Mouse (Mus musculus): Measurements from ENCODE around the gene Astn2. TPM values are rescaled to one million over a fixed set of nuclear protein-coding genes. Genes with fewer than 3 reads are reported as not detected.

Astn2 gene
- polyA plus RNA-seq, 1 experiment from 2014 or later = 1.1 TPM

GRCm38 (mm10) chr4:66157439-66158113 is 246.8 kb downstream of the Astn2 start:
- Histone ChIP-seq H3K27me3 (no peaks in the 10 kb centered on the region), H3K4me1 (no peaks in the 10 kb centered on the region), H3K4me3 (no peak overlapping the region), H3K27ac (no peak overlapping the region), H3K9ac (no peak overlapping the region), H3K9me3 (no peaks in the 10 kb centered on the region), H3K4me2 (no peak overlapping the region), H3K36me3 (no peaks in the 10 kb centered on the region)
- ATAC-seq (ENCODE audit: insufficient number of reproducible peaks, insufficient read depth, low FRiP score, low TSS enrichment, low read depth) = no peak
- WGBS = 71% methylated on average over 3 of the region's 3 CpGs

GRCm38 (mm10) chr4:66146546-66146945 is 257.9 kb downstream of the Astn2 start:
- Histone ChIP-seq H3K4me2 (no peak overlapping the region), H3K36me3 (no peaks in the 10 kb centered on the region), H3K9ac (no peak overlapping the region), H3K27me3 (no peaks in the 10 kb centered on the region), H3K9me3 (no peaks in the 10 kb centered on the region), H3K4me3 (no peak overlapping the region), H3K4me1 (no peaks in the 10 kb centered on the region), H3K27ac (no peak overlapping the region)
- WGBS = 87% methylated on average over 5 of the region's 5 CpGs
- ATAC-seq (ENCODE audit: insufficient number of reproducible peaks, insufficient read depth, low FRiP score, low TSS enrichment, low read depth) = no peak

DNA sequence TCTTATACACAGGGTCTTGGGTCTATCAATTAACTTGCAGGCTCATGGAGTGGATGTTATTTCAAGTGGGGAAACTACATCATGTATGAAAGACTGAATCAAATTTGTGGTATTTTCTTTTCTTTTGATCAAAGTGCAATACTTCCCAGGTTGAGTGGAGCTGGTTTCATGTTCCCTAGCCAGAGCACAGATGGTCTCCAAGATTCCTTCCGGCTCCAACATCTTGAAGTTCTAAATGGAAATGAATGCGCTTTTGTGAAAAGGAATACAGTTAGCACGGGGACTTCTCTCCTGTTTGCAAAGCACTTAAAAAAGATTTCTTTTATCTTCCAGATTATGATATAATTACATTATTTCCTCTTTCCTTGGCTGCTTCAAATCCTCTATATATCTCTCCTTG is 278.2 kb downstream of the Astn2 start:
- Histone ChIP-seq H3K27me3 (no peaks in the 10 kb centered on the region), H3K27ac (no peak overlapping the region), H3K9me3 (no peaks in the 10 kb centered on the region), H3K4me1 (no peaks in the 10 kb centered on the region), H3K4me3 (no peak overlapping the region), H3K4me2 (no peak overlapping the region), H3K36me3 (no peaks in the 10 kb centered on the region), H3K9ac (no peak overlapping the region)
- WGBS = 50% methylated on average over 3 of the region's 3 CpGs
- ATAC-seq (ENCODE audit: insufficient number of reproducible peaks, insufficient read depth, low FRiP score, low TSS enrichment, low read depth) = no peak

GRCm38 (mm10) chr4:66122766-66123358 is 281.5 kb downstream of the Astn2 start:
- no peaks in the 10 kb centered on the region for H3K9me3 ChIP-seq
- 84% methylated on average over 7 of the region's 7 CpGs for WGBS
- ATAC-seq (ENCODE audit: insufficient number of reproducible peaks, insufficient read depth, low FRiP score, low TSS enrichment, low read depth) = no peak
- H3K27ac ChIP-seq = no peak overlapping the region
- no peak overlapping the region for H3K4me2 ChIP-seq
- H3K9ac ChIP-seq = no peak overlapping the region
- H3K4me3 ChIP-seq = no peak overlapping the region
- no peaks in the 10 kb centered on the region for H3K4me1 ChIP-seq
- H3K27me3 ChIP-seq = no peaks in the 10 kb centered on the region
- H3K36me3 ChIP-seq = no peaks in the 10 kb centered on the region

GRCm38 (mm10) chr4:66114243-66114642 is 290.2 kb downstream of the Astn2 start:
- Histone ChIP-seq H3K27ac (no peak overlapping the region), H3K4me1 (no peaks in the 10 kb centered on the region), H3K36me3 (no peaks in the 10 kb centered on the region), H3K4me2 (no peak overlapping the region), H3K27me3 (no peaks in the 10 kb centered on the region), H3K9me3 (no peaks in the 10 kb centered on the region), H3K4me3 (no peak overlapping the region), H3K9ac (no peak overlapping the region)
- no peak for ATAC-seq (ENCODE audit: insufficient number of reproducible peaks, insufficient read depth, low FRiP score, low TSS enrichment, low read depth)
- WGBS = 79% methylated on average over 2 of the region's 2 CpGs

GRCm38 (mm10) chr4:66102037-66102436 is 302.4 kb downstream of the Astn2 start:
- H3K36me3 ChIP-seq = no peaks in the 10 kb centered on the region
- no peak for ATAC-seq (ENCODE audit: insufficient number of reproducible peaks, insufficient read depth, low FRiP score, low TSS enrichment, low read depth)
- WGBS = 50% methylated on average over 5 of the region's 5 CpGs
- H3K9ac ChIP-seq = no peak overlapping the region
- H3K9me3 ChIP-seq = no peaks in the 10 kb centered on the region
- no peak overlapping the region for H3K4me3 ChIP-seq
- no peaks in the 10 kb centered on the region for H3K4me1 ChIP-seq
- H3K27ac ChIP-seq = no peak overlapping the region
- no peaks in the 10 kb centered on the region for H3K27me3 ChIP-seq
- H3K4me2 ChIP-seq = no peak overlapping the region

- 58% methylated on average over 1 of the region's 1 CpGs for WGBS
- no peaks in the 10 kb centered on the region for H3K4me1 ChIP-seq
- H3K9ac ChIP-seq = no peak overlapping the region
- H3K4me3 ChIP-seq = no peak overlapping the region
- no peaks in the 10 kb centered on the region for H3K27me3 ChIP-seq
- ATAC-seq (ENCODE audit: insufficient number of reproducible peaks, insufficient read depth, low FRiP score, low TSS enrichment, low read depth) = no peak
- no peak overlapping the region for H3K4me2 ChIP-seq
- no peaks in the 10 kb centered on the region for H3K9me3 ChIP-seq
- no peaks in the 10 kb centered on the region for H3K36me3 ChIP-seq
- H3K27ac ChIP-seq = no peak overlapping the region
Measured at GRCm38 (mm10) chr4:66097629-66098028, 306.8 kb downstream of the Astn2 start.

- Histone ChIP-seq H3K4me1 (no peaks in the 10 kb centered on the region), H3K9ac (no peak overlapping the region), H3K27me3 (no peaks in the 10 kb centered on the region), H3K9me3 (no peaks in the 10 kb centered on the region), H3K27ac (no peak overlapping the region), H3K4me3 (no peak overlapping the region), H3K36me3 (no peaks in the 10 kb centered on the region), H3K4me2 (no peak overlapping the region)
- ATAC-seq (ENCODE audit: insufficient number of reproducible peaks, insufficient read depth, low FRiP score, low TSS enrichment, low read depth) = no peak
- WGBS = 78% methylated on average over 2 of the region's 2 CpGs
Measured at GRCm38 (mm10) chr4:66096104-66096503, 308.3 kb downstream of the Astn2 start.

GRCm38 (mm10) chr4:66057161-66057560 is 347.2 kb downstream of the Astn2 start:
- no peak for ATAC-seq (ENCODE audit: insufficient number of reproducible peaks, insufficient read depth, low FRiP score, low TSS enrichment, low read depth)
- no peaks in the 10 kb centered on the region for H3K36me3 ChIP-seq
- no peak overlapping the region for H3K27ac ChIP-seq
- no peak overlapping the region for H3K9ac ChIP-seq
- H3K4me3 ChIP-seq = no peak overlapping the region
- no peak overlapping the region for H3K4me2 ChIP-seq
- no peaks in the 10 kb centered on the region for H3K27me3 ChIP-seq
- H3K9me3 ChIP-seq = no peaks in the 10 kb centered on the region
- H3K4me1 ChIP-seq = no peaks in the 10 kb centered on the region

DNA sequence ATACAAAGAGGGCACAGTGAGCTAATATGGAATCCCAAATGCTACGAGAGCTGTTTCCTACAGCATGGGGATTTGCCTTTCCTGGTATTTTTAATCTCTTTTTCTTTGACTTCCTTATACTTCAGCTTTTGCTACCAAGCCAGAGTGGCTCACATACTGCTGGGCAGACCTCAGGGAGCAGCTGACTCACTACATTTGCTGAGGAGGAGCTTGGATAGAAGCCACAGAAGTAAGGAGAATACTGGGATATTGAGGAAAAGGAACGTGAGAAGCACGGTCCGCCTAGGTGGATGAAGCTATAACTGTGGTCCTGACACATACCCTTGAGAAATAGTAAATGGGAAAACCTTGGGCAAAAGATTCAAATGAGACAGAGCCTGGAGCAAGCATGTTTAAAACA is 348.7 kb downstream of the Astn2 start:
- no peak overlapping the region for H3K4me3 ChIP-seq
- WGBS = 89% methylated on average over 4 of the region's 4 CpGs
- no peaks in the 10 kb centered on the region for H3K9me3 ChIP-seq
- H3K36me3 ChIP-seq = no peaks in the 10 kb centered on the region
- no peaks in the 10 kb centered on the region for H3K27me3 ChIP-seq
- no peak overlapping the region for H3K9ac ChIP-seq
- H3K27ac ChIP-seq = no peak overlapping the region
- H3K4me2 ChIP-seq = no peak overlapping the region
- no peaks in the 10 kb centered on the region for H3K4me1 ChIP-seq
- ATAC-seq (ENCODE audit: insufficient number of reproducible peaks, insufficient read depth, low FRiP score, low TSS enrichment, low read depth) = no peak

DNA sequence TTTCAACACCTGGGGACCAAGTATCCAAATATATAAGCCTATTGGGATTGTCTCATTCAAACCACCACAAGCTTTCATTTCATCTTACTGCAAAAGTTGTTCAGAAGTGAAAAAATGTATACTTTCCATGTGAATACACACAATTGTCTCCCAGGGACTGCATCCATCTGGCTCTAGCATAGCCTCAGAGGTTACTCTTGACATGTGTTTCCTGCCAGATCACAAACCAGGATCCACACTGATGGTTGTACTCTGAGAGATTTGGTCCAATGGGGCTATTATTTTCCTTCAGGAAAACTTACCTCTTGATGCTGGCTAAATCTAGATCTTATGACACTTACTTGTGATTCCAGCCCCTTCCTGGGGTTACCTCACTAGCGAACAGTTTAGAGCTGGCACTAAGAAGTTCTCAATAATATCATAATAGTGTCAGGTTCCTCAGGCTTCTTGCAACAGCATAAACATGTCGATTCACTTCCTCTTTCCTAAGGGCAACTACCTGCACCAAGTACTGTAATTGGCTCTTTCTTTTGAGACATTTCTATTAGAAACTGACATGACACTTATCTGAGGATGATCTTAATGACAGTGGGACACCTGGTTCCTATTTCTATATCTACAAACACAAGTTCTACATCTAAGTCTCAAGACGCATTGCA is 361.3 kb downstream of the Astn2 start:
- Histone ChIP-seq H3K36me3 (no peaks in the 10 kb centered on the region), H3K27ac (no peak overlapping the region), H3K4me2 (no peak overlapping the region), H3K9me3 (no peaks in the 10 kb centered on the region), H3K4me3 (no peak overlapping the region), H3K4me1 (no peaks in the 10 kb centered on the region), H3K27me3 (no peaks in the 10 kb centered on the region), H3K9ac (no peak overlapping the region)
- ATAC-seq (ENCODE audit: insufficient number of reproducible peaks, insufficient read depth, low FRiP score, low TSS enrichment, low read depth) = no peak
- 72% methylated on average over 3 of the region's 3 CpGs for WGBS

DNA sequence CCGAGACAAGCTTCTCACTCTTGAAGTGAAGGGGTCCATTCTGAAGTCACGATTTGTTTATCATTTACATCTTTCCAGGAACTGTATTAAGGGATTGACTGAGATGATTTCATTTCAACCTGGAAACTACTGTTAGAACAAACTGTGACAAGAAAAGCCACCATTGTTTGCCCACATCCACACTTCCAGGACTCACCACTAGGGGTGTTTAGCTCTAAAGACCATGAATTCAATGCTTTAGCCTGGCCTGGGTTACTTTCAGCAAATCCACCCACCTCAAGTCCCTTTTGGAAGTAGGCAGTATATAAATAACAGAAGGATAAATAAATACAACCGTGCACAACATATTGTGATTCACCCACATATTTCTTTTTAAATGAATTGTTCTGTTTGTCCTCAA is 370.6 kb downstream of the Astn2 start:
- Histone ChIP-seq H3K27me3 (no peaks in the 10 kb centered on the region), H3K4me2 (no peak overlapping the region), H3K9me3 (no peaks in the 10 kb centered on the region), H3K27ac (no peak overlapping the region), H3K36me3 (no peaks in the 10 kb centered on the region), H3K4me1 (no peaks in the 10 kb centered on the region), H3K9ac (no peak overlapping the region), H3K4me3 (no peak overlapping the region)
- WGBS = 59% methylated on average over 3 of the region's 3 CpGs
- no peak for ATAC-seq (ENCODE audit: insufficient number of reproducible peaks, insufficient read depth, low FRiP score, low TSS enrichment, low read depth)

Measured in embryonic facial prominence, embryonic 13.5 days (tissue).